Mouse (Mus musculus): ENCODE data around the gene Mmab. TPM values are rescaled to one million over a fixed set of nuclear protein-coding genes. Genes with fewer than 3 reads are reported as not detected.

Mmab gene
- total RNA-seq, 2 experiments from 2014 or later: 17.3 to 19.9 TPM

Small RNAs within 50 kb of the gene (microRNA-seq; reads per million reads assigned to microRNA genes)
- 0.20 to 0.55 reads per million in 2 experiments for gene Mir7027

Other genes with a start within 250 kb of the Mmab start
- not detected for gene Foxn4, start 170.3 kb downstream of the Mmab start, total RNA-seq (2021)
- gene Myo1h, start 154.9 kb downstream of the Mmab start, total RNA-seq (2021): 1 to 10 TPM; 2.4 to 2.7 TPM
- 10 to 100 TPM; 46.2 to 49.5 TPM for gene Kctd10, start 63.6 kb downstream of the Mmab start, total RNA-seq (2021)
- gene Ube3b, start 63.5 kb downstream of the Mmab start, total RNA-seq (2021): 10 to 100 TPM; 83.4 to 89.8 TPM
- gene Mvk, start 209 bp upstream of the Mmab start, total RNA-seq (2021): 10 to 100 TPM; 33.6 to 36.7 TPM
- gene Fam222a, start 124.0 kb upstream of the Mmab start, total RNA-seq (2021): 1 to 10 TPM; 5.1 to 6.6 TPM
- gene Trpv4, start 214.4 kb upstream of the Mmab start, total RNA-seq (2021): 1 to 10 TPM in 1 of 2 experiments, under 1 TPM in 1; 0.75 to 1.3 TPM
- 10 to 100 TPM; 36.7 to 46.2 TPM for gene Gltp, start 246.9 kb upstream of the Mmab start, total RNA-seq (2021)

Measured in layer of hippocampus, postnatal 25 days (tissue).